Mouse (Mus musculus): Measurements from ENCODE around the gene Susd5. TPM values are rescaled to one million over a fixed set of nuclear protein-coding genes. Genes with fewer than 3 reads are reported as not detected.
A peak's percentile ranks its signal among the peaks of the same experiment; 100 is the strongest.

Susd5 gene
- polyA plus RNA-seq (2014; fragmentation: Nextera tagmentation; extraction: Ambion mirVana): 0.07 and 0.19 TPM in 2 replicates

DNA sequence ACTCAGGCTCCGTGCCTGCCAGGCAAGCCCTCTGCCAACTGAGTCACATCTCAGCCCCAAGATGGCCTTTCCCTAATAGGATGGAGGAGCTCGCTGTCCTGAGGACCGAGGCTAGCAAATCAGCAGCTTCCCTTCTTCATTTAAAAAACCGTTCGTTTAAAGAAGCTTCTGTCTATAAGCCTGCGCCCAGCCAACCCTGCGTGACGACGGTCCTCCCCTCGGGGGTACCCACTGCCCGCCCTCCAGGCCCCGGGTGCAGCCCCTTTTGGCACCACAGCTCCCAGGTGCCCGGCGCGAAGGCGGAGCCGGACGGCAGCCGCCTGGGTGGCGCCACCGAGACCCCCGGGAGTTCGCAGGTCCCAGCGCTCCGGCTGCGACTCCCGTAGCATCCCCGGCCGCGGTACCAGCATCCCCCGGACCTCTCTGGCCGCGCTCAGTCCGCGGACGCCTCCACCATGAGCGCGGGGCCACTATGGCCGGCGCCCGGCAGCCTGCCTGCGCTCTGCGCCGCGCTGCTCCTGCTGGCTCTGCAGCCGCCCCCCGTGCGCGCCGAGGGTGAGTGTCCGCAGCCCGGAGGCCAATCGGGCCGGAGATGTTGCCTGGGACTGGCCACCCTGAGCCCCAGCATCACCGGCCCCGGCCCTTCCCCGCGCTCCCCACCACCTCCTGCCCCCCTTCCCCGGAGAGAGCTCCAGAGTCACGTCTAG lies at the start of gene Susd5:
Susd5 (plus strand) TSS at position 51 of the 707 bp plus-strand sequence.
- H3K27me3 ChIP-seq (ENCODE audit: control insufficient read depth, insufficient read depth, low read length): peaks cover 31% of the 10 kb centered on the region
- peak within 1 kb of the TSS; percentile 87 for H3K4me2 ChIP-seq
- no peak within 1 kb of the TSS for H3K27ac ChIP-seq (ENCODE audit: low read depth, low read length)
- H3K9ac ChIP-seq (ENCODE audit: low read depth, low read length): 0 out of 2 replicates have a peak within 1 kb of the TSS, but pooled peaks have one; percentile 8
- H3K4me1 ChIP-seq (ENCODE audit: control insufficient read depth, insufficient read depth, low read length): 0 out of 2 replicates have a peak, but pooled peaks cover 3% of the 10 kb centered on the region
- H3K9me3 ChIP-seq (replicated peaks; ENCODE audit: control insufficient read depth, low read length): no peaks in the 10 kb centered on the region
- H3K4me3 ChIP-seq (ENCODE audit: low read depth, low read length): peak within 1 kb of the TSS; percentile 58
- under 1% methylated on average over 59 of the region's 60 CpGs for WGBS (ENCODE audit: insufficient replicate concordance)
- ATAC-seq (replicated peaks; ENCODE audit: insufficient number of reproducible peaks, low FRiP score, low TSS enrichment): peak; percentile 57; the same call in 1 of the 2 replicates
- no peaks in the 10 kb centered on the region for H3K36me3 ChIP-seq (ENCODE audit: control insufficient read depth, insufficient read depth, low read length)

DNA sequence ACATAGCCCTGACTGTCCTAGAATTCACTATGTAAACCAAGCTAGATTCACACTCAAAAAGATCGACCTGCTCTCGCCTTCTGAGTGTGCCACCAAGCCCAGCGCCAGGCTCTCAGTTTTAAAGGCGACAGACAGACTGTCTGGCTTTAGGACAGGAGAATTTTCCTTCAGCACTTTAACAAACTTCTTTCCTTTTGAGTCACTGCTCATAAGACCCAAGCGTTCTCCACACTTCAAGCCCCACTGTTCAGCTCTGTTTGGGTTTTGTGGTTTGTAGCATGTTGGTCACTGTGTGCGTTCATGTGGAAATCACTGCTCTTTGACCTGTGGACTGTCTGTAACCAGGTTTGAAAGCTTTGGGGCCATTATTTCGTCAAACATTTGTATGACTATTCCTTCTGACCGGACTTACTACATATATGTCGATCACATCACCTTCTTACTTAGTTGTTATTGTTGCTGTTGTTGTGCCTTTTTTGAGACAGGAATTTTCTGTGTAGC lies 49.0 kb upstream of the Susd5 start:
- WGBS (ENCODE audit: insufficient replicate concordance): 88% methylated on average over 9 of the region's 9 CpGs
- H3K27me3 ChIP-seq (ENCODE audit: control insufficient read depth, insufficient read depth, low read length): no peaks in the 10 kb centered on the region
- ATAC-seq (replicated peaks; ENCODE audit: insufficient number of reproducible peaks, low FRiP score, low TSS enrichment): no peak

DNA sequence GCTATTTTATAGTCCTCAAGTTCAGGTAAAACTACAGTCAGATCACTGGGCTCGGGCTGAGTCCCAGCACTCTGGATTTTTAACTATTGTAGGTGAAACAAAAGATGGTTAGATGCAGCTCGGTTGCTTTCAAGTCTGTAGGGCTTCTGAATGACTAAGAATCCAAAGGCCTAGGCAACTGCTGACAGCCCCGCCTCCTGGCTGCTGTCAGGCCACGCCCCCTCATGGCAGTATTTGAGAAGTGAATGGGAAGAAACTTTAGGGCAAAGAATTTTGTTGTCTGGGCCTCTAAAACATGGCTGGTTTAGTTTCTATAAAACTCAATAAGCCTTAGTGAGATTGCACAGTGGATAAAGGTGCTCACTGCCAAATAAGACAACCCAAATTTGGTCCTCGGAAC lies 47.4 kb upstream of the Susd5 start:
- ATAC-seq (replicated peaks; ENCODE audit: insufficient number of reproducible peaks, low FRiP score, low TSS enrichment): no peak
- H3K4me2 ChIP-seq: 0 out of 2 replicates have a peak overlapping the region, but pooled peaks have one; percentile 2
- H3K9ac ChIP-seq (ENCODE audit: low read depth, low read length): no peak overlapping the region
- no peaks in the 10 kb centered on the region for H3K27me3 ChIP-seq (ENCODE audit: control insufficient read depth, insufficient read depth, low read length)
- no peaks in the 10 kb centered on the region for H3K36me3 ChIP-seq (ENCODE audit: control insufficient read depth, insufficient read depth, low read length)
- H3K4me1 ChIP-seq (ENCODE audit: control insufficient read depth, insufficient read depth, low read length): no peaks in the 10 kb centered on the region
- H3K27ac ChIP-seq (ENCODE audit: low read depth, low read length): no peak overlapping the region
- H3K4me3 ChIP-seq (ENCODE audit: low read depth, low read length): no peak overlapping the region
- WGBS (ENCODE audit: insufficient replicate concordance): 49% methylated on average over 5 of the region's 5 CpGs
- H3K9me3 ChIP-seq (replicated peaks; ENCODE audit: control insufficient read depth, low read length): no peaks in the 10 kb centered on the region

More for the DNA sequence above, 49.0 kb upstream of the Susd5 start:
- H3K27ac ChIP-seq (ENCODE audit: low read depth, low read length): no peak overlapping the region
- H3K4me1 ChIP-seq (ENCODE audit: control insufficient read depth, insufficient read depth, low read length): no peaks in the 10 kb centered on the region
- H3K4me3 ChIP-seq (ENCODE audit: low read depth, low read length): no peak overlapping the region
- no peaks in the 10 kb centered on the region for H3K36me3 ChIP-seq (ENCODE audit: control insufficient read depth, insufficient read depth, low read length)
- no peaks in the 10 kb centered on the region for H3K9me3 ChIP-seq (replicated peaks; ENCODE audit: control insufficient read depth, low read length)
- H3K9ac ChIP-seq (ENCODE audit: low read depth, low read length): no peak overlapping the region
- no peak overlapping the region for H3K4me2 ChIP-seq

DNA sequence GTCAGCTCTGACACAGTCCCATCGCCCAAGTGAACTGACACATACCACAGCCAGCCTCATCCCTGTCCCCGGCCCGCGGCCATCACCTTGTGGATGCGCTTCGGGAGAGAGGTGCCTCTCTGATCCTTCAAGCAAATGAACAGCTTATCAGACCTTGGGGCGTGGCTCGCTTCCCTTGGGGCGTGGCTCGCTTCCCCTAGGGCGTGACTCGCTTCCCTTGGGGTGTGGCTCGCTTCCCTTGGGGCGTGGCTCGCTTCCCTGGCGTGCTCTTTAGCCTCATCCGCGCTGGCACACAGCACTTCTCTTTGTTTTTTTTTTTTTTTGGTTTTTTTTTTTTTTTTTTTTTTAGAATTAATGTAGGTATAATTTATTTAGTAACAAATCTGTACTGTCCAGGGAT lies 45.7 kb upstream of the Susd5 start:
- Histone ChIP-seq H3K4me3 (ENCODE audit: low read depth, low read length) (no peak overlapping the region), H3K9me3 (replicated peaks; ENCODE audit: control insufficient read depth, low read length) (no peaks in the 10 kb centered on the region), H3K36me3 (ENCODE audit: control insufficient read depth, insufficient read depth, low read length) (no peaks in the 10 kb centered on the region), H3K4me2 (no peak overlapping the region), H3K27me3 (ENCODE audit: control insufficient read depth, insufficient read depth, low read length) (no peaks in the 10 kb centered on the region), H3K9ac (ENCODE audit: low read depth, low read length) (no peak overlapping the region), H3K27ac (ENCODE audit: low read depth, low read length) (no peak overlapping the region), H3K4me1 (ENCODE audit: control insufficient read depth, insufficient read depth, low read length) (no peaks in the 10 kb centered on the region)
- peak; percentile 65; the same call in 1 of the 2 replicates for ATAC-seq (replicated peaks; ENCODE audit: insufficient number of reproducible peaks, low FRiP score, low TSS enrichment)
- WGBS (ENCODE audit: insufficient replicate concordance): 47% methylated on average over 18 of the region's 18 CpGs

DNA sequence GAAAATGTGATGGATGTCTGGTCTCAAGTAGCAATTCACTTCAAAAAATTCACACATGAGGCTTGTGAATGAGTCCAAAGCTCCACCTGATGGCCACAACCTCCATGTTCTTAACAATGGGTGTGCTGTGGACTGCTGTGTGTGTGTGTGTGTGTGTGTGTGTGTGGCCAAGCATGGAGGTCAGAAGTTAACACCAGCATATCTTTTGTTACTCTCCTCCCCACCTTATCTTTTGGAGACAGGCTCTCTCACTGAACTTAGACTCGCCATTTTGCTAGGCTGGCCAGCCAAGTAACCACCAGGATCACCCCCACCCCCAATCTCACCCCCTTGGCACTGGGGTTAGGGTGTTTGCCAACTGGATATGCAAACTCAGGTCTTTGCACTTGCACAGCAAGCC lies 42.9 kb upstream of the Susd5 start:
- Histone ChIP-seq H3K4me2 (no peak overlapping the region), H3K4me3 (ENCODE audit: low read depth, low read length) (no peak overlapping the region), H3K9ac (ENCODE audit: low read depth, low read length) (no peak overlapping the region), H3K4me1 (ENCODE audit: control insufficient read depth, insufficient read depth, low read length) (no peaks in the 10 kb centered on the region), H3K9me3 (replicated peaks; ENCODE audit: control insufficient read depth, low read length) (no peaks in the 10 kb centered on the region), H3K27me3 (ENCODE audit: control insufficient read depth, insufficient read depth, low read length) (no peaks in the 10 kb centered on the region), H3K36me3 (ENCODE audit: control insufficient read depth, insufficient read depth, low read length) (no peaks in the 10 kb centered on the region), H3K27ac (ENCODE audit: low read depth, low read length) (no peak overlapping the region)
- WGBS (ENCODE audit: insufficient replicate concordance): 50% methylated on average over 1 of the region's 1 CpGs
- no peak for ATAC-seq (replicated peaks; ENCODE audit: insufficient number of reproducible peaks, low FRiP score, low TSS enrichment)

DNA sequence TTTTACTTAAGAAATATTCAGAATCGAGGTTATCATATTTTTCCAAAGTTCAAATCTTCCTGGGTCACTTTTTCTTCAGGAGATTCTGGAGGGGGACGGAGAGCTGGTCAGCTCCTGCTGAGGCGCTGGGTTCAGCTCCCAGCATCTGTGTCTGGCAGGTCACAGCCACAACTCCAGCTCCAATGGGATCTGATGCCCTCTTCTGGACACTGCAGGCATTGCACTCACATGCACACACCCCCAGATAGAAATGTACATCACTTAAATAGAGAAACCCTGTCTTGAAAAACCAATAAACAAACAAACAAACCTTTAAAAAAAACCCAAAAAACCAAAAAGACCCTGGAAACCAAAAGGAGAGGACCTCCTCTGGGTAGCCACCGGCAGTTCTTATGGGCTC lies 41.2 kb upstream of the Susd5 start:
- 77% methylated on average over 4 of the region's 4 CpGs for WGBS (ENCODE audit: insufficient replicate concordance)

DNA sequence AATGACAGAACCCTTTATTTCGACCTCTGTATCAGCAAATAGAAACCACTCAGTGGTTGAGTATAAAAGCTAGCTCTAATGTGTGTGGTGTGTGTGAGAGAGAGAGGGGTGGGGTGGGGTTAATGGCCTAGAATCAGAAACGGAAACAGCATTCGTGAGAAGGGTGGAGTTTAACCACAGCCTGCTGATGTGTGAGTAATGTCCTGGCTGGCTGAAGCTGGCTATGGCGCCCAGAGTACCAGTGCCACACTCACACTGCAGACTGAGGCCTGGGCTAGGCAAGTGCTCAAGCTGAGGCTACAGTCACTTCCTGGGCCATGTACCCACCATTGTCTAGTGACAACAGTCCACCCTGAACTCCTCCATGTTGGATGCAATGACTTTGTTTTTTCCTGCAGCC lies 40.5 kb upstream of the Susd5 start:
- no peak overlapping the region for H3K9ac ChIP-seq (ENCODE audit: low read depth, low read length)
- no peaks in the 10 kb centered on the region for H3K27me3 ChIP-seq (ENCODE audit: control insufficient read depth, insufficient read depth, low read length)
- no peak overlapping the region for H3K4me2 ChIP-seq
- ATAC-seq (replicated peaks; ENCODE audit: insufficient number of reproducible peaks, low FRiP score, low TSS enrichment): no peak
- H3K4me1 ChIP-seq (ENCODE audit: control insufficient read depth, insufficient read depth, low read length): no peaks in the 10 kb centered on the region
- H3K4me3 ChIP-seq (ENCODE audit: low read depth, low read length): no peak overlapping the region
- H3K27ac ChIP-seq (ENCODE audit: low read depth, low read length): no peak overlapping the region
- no peaks in the 10 kb centered on the region for H3K36me3 ChIP-seq (ENCODE audit: control insufficient read depth, insufficient read depth, low read length)
- H3K9me3 ChIP-seq (replicated peaks; ENCODE audit: control insufficient read depth, low read length): no peaks in the 10 kb centered on the region
- 77% methylated on average over 4 of the region's 4 CpGs for WGBS (ENCODE audit: insufficient replicate concordance)

More for the DNA sequence above, 41.2 kb upstream of the Susd5 start:
- no peak overlapping the region for H3K27ac ChIP-seq (ENCODE audit: low read depth, low read length)
- no peak overlapping the region for H3K9ac ChIP-seq (ENCODE audit: low read depth, low read length)
- H3K9me3 ChIP-seq (replicated peaks; ENCODE audit: control insufficient read depth, low read length): no peaks in the 10 kb centered on the region
- ATAC-seq (replicated peaks; ENCODE audit: insufficient number of reproducible peaks, low FRiP score, low TSS enrichment): no peak
- H3K4me3 ChIP-seq (ENCODE audit: low read depth, low read length): no peak overlapping the region
- no peaks in the 10 kb centered on the region for H3K36me3 ChIP-seq (ENCODE audit: control insufficient read depth, insufficient read depth, low read length)
- H3K4me1 ChIP-seq (ENCODE audit: control insufficient read depth, insufficient read depth, low read length): no peaks in the 10 kb centered on the region
- H3K4me2 ChIP-seq: no peak overlapping the region
- H3K27me3 ChIP-seq (ENCODE audit: control insufficient read depth, insufficient read depth, low read length): no peaks in the 10 kb centered on the region

DNA sequence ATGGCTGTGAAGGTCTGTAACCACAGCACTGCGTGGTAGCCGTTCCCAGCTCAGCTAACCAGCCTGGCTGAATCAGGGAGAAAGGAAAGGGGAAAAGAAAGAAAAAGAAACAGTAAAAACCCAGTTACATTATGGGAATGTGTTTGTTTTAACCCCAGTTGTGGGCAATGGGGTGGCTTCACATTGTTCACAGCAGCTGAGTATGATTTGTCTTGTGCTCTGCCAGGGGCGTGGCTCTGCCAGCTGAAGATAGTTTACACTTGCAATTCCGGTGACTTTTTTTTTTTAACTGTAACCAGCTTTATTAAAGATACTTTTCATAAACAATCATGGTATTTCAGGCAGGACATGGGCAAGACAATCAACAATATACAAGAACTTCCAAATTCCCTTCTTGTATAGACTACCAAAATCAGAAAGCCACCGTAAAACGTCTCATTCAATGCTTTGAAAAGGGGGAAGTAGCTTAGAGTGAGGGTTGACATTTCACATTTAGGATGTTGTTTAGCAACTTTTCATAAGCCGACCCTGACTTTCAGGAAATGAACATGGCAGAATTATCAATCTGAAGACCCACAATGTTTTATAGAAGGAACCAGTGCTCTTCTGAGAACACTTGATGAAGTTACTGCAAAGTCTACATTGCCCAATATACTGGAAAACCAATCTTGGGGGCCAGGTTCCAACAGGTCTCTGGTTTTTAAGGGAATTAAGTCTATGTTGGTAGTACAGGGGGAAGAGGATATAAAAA lies 37.8 kb upstream of the Susd5 start:
- no peaks in the 10 kb centered on the region for H3K27me3 ChIP-seq (ENCODE audit: control insufficient read depth, insufficient read depth, low read length)
- no peak overlapping the region for H3K4me3 ChIP-seq (ENCODE audit: low read depth, low read length)
- no peaks in the 10 kb centered on the region for H3K4me1 ChIP-seq (ENCODE audit: control insufficient read depth, insufficient read depth, low read length)
- no peak overlapping the region for H3K27ac ChIP-seq (ENCODE audit: low read depth, low read length)
- ATAC-seq (replicated peaks; ENCODE audit: insufficient number of reproducible peaks, low FRiP score, low TSS enrichment): no peak
- H3K4me2 ChIP-seq: no peak overlapping the region
- H3K9ac ChIP-seq (ENCODE audit: low read depth, low read length): no peak overlapping the region
- WGBS (ENCODE audit: insufficient replicate concordance): 80% methylated on average over 7 of the region's 7 CpGs
- H3K9me3 ChIP-seq (replicated peaks; ENCODE audit: control insufficient read depth, low read length): no peaks in the 10 kb centered on the region
- no peaks in the 10 kb centered on the region for H3K36me3 ChIP-seq (ENCODE audit: control insufficient read depth, insufficient read depth, low read length)

All from heart, embryonic 11.5 days (tissue).